Mouse (Mus musculus) embryonic fibroblast, embryonic 13.5 days (primary cell): Measurements from ENCODE around the gene Hspbp1. TPM values are rescaled to one million over a fixed set of nuclear protein-coding genes. Genes with fewer than 3 reads are reported as not detected.

Source experiments
- H3K27ac ChIP-seq: 2 replicates; pipeline ENCODE4 v1.5.1; 2012; ENCODE audit warnings: low read length, control low read depth, inconsistent platforms; ENCODE audit not compliant: insufficient read depth
- H3K4me1 ChIP-seq: 2 replicates; pipeline ENCODE4 v1.6.1; 2011; ENCODE audit warnings: low read length; ENCODE audit not compliant: control insufficient read depth, insufficient read depth
- H3K4me3 ChIP-seq: 2 replicates; pipeline ENCODE4 v1.5.1; 2011; ENCODE audit warnings: mild to moderate bottlenecking, control low read depth, low read length; ENCODE audit not compliant: insufficient read depth
- CTCF ChIP-seq: IDR thresholded peaks from 2 replicates; pipeline ENCODE4 v1.5.1; 2011; ENCODE audit warnings: mild to moderate bottlenecking, control low read depth, low read length, moderate library complexity, borderline replicate concordance; ENCODE audit not compliant: insufficient read depth
- POLR2A ChIP-seq: IDR thresholded peaks from 2 replicates; pipeline ENCODE4 v1.6.1; 2011; ENCODE audit warnings: low read depth, mild to moderate bottlenecking, control low read depth, low read length, moderate library complexity
- polyA plus RNA-seq: library from polyadenylated mRNA; stranded (reverse); fragments of >200 nt; gene quantifications from 2 replicates; pipeline ENCODE4 v1.2.4, GENCODE M21; 2011; ENCODE audit warnings: low read depth; ENCODE audit not compliant: missing spikeins, insufficient read length

Hspbp1 gene
- polyA plus RNA-seq, 1 experiment, result 31.3 TPM

DNA sequence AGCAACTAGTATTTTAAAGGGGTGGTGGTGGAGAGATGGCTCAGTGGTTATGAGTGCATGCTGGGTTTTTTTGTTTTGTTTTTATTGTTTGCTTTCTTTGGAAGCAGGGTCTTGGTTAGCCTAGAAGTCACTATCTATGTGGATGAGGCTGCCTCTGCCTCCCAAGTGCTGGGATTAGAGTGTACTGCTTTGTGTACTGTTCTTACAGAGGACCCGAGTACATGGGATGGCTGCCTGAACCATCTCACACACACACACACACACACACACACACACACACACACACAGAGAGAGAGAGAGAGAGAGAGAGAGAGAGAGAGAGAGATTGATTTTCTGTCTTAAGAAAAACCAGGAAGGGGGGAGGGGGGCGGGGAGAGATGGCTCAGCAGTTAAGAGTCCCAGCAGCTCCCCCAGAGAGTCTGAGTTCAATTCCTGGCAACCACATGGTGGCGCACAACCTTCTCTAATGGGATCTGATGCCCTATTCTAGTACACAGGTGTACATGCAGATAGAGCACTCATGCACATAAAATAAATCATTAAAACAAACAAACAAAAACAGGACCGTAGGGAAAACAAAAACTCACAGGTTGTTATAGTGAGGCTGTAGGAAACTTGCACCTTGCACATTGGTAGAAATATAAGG is 61.2 kb downstream of the Hspbp1 start:
- TF ChIP-seq CTCF, result no peak
- TF ChIP-seq POLR2A, result no peak
- no peaks in the 10 kb centered on the region for H3K4me1 ChIP-seq
- H3K4me3 ChIP-seq, result no peak overlapping the region
- no peak overlapping the region for H3K27ac ChIP-seq

DNA sequence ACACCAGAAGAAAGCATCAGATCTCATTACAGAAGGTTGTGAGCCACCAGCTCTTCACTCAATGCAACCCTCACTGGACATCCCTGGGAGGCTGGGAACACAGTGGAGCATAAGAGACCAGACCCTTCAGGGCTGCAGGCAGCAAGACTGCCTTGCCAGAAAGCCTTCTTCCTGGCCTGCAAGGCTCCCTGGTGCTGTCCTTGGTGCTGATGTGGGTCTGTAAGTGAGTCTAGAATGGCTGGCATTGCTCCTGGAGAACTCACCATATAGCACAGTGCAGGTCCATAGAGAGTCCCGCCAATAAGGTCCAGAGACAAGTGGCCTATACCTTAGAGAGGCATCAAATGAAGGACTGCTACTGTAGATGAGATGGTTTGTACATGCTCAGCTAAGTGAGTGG is 64.9 kb downstream of the Hspbp1 start:
- no peak overlapping the region for H3K27ac ChIP-seq

DNA sequence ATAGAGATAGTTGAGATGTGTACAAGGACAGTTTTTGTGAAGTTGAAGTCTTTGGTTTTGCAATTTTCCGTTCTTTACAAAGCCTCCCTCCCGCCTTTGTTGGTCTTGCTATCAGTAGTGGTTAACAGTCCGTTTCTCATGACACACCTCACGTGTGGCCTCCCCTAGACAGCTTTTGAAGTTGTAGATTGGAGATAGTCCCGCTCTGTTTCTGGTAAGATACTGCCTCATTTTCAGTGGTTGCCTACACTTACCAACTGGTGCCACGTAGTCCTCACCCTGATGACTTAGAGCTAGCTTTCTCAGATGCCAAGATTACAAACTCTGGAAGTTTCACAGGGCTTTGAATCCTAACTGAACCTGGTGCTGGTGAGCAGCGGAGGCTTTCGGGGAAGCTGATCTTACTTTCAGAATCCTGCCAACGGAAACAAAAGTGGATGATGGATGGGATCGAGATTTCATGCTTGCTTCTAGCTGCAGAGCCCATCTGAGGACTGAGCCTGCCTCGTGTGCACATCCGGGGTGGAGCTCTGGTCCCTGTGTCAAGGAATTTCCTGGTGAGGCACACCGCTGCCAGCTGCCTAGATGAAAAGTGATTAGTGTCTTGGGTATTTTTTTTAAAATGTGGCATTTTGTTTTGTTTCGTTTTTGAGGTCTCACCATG is 71.0 kb downstream of the Hspbp1 start:
- TF ChIP-seq CTCF (no peak), POLR2A (no peak)
- Histone ChIP-seq H3K4me3 (no peak overlapping the region), H3K4me1 (no peaks in the 10 kb centered on the region), H3K27ac (no peak overlapping the region)

More for the DNA sequence above, 64.9 kb downstream of the Hspbp1 start:
- Histone ChIP-seq H3K4me1 (no peaks in the 10 kb centered on the region), H3K4me3 (no peak overlapping the region)
- TF ChIP-seq POLR2A (no peak), CTCF (no peak)

- no peaks in the 10 kb centered on the region for H3K4me1 ChIP-seq
- no peak overlapping the region for H3K27ac ChIP-seq
- H3K4me3 ChIP-seq, result no peak overlapping the region
- TF ChIP-seq POLR2A (no peak), CTCF (no peak)
Measured at GRCm38 (mm10) chr7:4612956-4613355, 71.9 kb downstream of the Hspbp1 start.

GRCm38 (mm10) chr7:4612386-4612785 is 72.5 kb downstream of the Hspbp1 start:
- no peak overlapping the region for H3K27ac ChIP-seq
- no peaks in the 10 kb centered on the region for H3K4me1 ChIP-seq
- no peak for TF ChIP-seq CTCF
- TF ChIP-seq POLR2A, result no peak
- H3K4me3 ChIP-seq, result no peak overlapping the region

GRCm38 (mm10) chr7:4611921-4612341 is 72.9 kb downstream of the Hspbp1 start:
- H3K27ac ChIP-seq, result no peak overlapping the region
- TF ChIP-seq POLR2A (no peak), CTCF (no peak)
- no peaks in the 10 kb centered on the region for H3K4me1 ChIP-seq
- H3K4me3 ChIP-seq, result no peak overlapping the region

DNA sequence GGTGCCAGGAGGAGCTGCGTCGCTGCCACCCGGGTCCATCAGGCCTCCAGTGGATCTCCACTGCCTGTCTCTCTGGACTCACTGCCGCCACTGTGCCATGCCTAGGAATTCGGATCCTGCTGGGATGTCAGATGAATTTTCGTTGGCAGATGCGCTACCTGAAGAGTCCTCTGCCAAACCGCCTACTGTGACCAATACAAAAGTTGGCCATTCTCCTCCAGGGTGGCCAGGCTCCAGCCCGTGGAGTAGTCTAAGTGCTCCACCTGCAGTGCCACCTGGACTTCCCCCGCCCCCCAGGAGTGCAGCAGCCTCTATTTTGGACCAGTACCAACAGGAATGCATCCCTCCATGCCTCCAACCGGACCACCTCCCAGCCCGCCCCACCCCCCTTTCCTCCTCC is 73.4 kb downstream of the Hspbp1 start:
- H3K4me3 ChIP-seq, result no peak overlapping the region
- H3K27ac ChIP-seq, result no peak overlapping the region
- no peak for TF ChIP-seq CTCF
- TF ChIP-seq POLR2A, result no peak
- no peaks in the 10 kb centered on the region for H3K4me1 ChIP-seq

Other genes with a start within 250 kb of the Hspbp1 start
- gene Rdh13, start 239.4 kb downstream of the Hspbp1 start, polyA plus RNA-seq, result 14.7 and 16.8 TPM in 2 replicates
- 2.1 and 2.9 TPM in 2 replicates for gene Eps8l1, start 224.4 kb downstream of the Hspbp1 start, polyA plus RNA-seq
- gene Ppp1r12c, start 183.4 kb downstream of the Hspbp1 start, polyA plus RNA-seq, result 72.2 and 79.4 TPM in 2 replicates
- 1.4 and 1.7 TPM in 2 replicates for gene Tnnt1, start 168.7 kb downstream of the Hspbp1 start, polyA plus RNA-seq
- gene Tnni3, start 160.8 kb downstream of the Hspbp1 start, polyA plus RNA-seq, result 1.2 and 4.0 TPM in 2 replicates
- 2.2 and 3.2 TPM in 2 replicates for gene Dnaaf3, start 152.6 kb downstream of the Hspbp1 start, polyA plus RNA-seq
- 1.7 and 2.3 TPM in 2 replicates for gene Syt5, start 137.5 kb downstream of the Hspbp1 start, polyA plus RNA-seq
- not detected in 2 replicates for gene Ptprh, start 81.0 kb downstream of the Hspbp1 start, polyA plus RNA-seq
- 2.7 and 4.7 TPM in 2 replicates for gene Tmem86b, start 53.6 kb downstream of the Hspbp1 start, polyA plus RNA-seq
- gene Ppp6r1, start 26.0 kb downstream of the Hspbp1 start, polyA plus RNA-seq, result 47.6 and 60.3 TPM in 2 replicates
- gene Brsk1, start 5.5 kb upstream of the Hspbp1 start, polyA plus RNA-seq, result 11.3 and 15.1 TPM in 2 replicates
- gene Tmem150b, start 40.2 kb upstream of the Hspbp1 start, polyA plus RNA-seq, result not detected in 2 replicates
- 15.9 and 18.3 TPM in 2 replicates for gene Kmt5c, start 55.0 kb upstream of the Hspbp1 start, polyA plus RNA-seq
- 62.2 and 87.1 TPM in 2 replicates for gene Cox6b2, start 68.0 kb upstream of the Hspbp1 start, polyA plus RNA-seq
- not detected in 2 replicates for gene Fam71e2, start 86.2 kb upstream of the Hspbp1 start, polyA plus RNA-seq
- 3.3 and 7.8 TPM in 2 replicates for gene Il11, start 97.8 kb upstream of the Hspbp1 start, polyA plus RNA-seq
- not detected in 2 replicates for gene Tmem190, start 97.9 kb upstream of the Hspbp1 start, polyA plus RNA-seq
- 4.3 and 5.3 TPM in 2 replicates for gene Tmem238, start 104.6 kb upstream of the Hspbp1 start, polyA plus RNA-seq
- 404 and 438 TPM in 2 replicates for gene Rpl28, start 107.8 kb upstream of the Hspbp1 start, polyA plus RNA-seq
- 172 and 191 TPM in 2 replicates for gene Ube2s, start 127.5 kb upstream of the Hspbp1 start, polyA plus RNA-seq
- gene Shisa7, start 159.6 kb upstream of the Hspbp1 start, polyA plus RNA-seq, result not detected in 2 replicates
- 10.8 and 13.3 TPM in 2 replicates for gene Isoc2b, start 185.2 kb upstream of the Hspbp1 start, polyA plus RNA-seq
- gene Isoc2a, start 192.1 kb upstream of the Hspbp1 start, polyA plus RNA-seq, result 9.3 and 11.2 TPM in 2 replicates
- not detected in 2 replicates for gene Gm36210, start 221.4 kb upstream of the Hspbp1 start, polyA plus RNA-seq
- 5.2 and 6.3 TPM in 2 replicates for gene Zfp628, start 230.1 kb upstream of the Hspbp1 start, polyA plus RNA-seq
- gene Nat14, start 237.0 kb upstream of the Hspbp1 start, polyA plus RNA-seq, result 4.7 and 5.5 TPM in 2 replicates
- gene Ssc5d, start 240.7 kb upstream of the Hspbp1 start, polyA plus RNA-seq, result 24.1 and 29.8 TPM in 2 replicates